Mouse (Mus musculus): ENCODE data around the gene Gucd1. TPM values are rescaled to one million over a fixed set of nuclear protein-coding genes. Genes with fewer than 3 reads are reported as not detected.
A peak's percentile ranks its signal among the peaks of the same experiment; 100 is the strongest.
"Not testable (repeated sequence)": the region's sequence is repeated elsewhere in the genome, so short reads cannot be mapped to it uniquely, and the experiment has no call there.

Gene Gucd1
- total and polyA plus RNA-seq, 2 experiments = 115 to 166 TPM

DNA sequence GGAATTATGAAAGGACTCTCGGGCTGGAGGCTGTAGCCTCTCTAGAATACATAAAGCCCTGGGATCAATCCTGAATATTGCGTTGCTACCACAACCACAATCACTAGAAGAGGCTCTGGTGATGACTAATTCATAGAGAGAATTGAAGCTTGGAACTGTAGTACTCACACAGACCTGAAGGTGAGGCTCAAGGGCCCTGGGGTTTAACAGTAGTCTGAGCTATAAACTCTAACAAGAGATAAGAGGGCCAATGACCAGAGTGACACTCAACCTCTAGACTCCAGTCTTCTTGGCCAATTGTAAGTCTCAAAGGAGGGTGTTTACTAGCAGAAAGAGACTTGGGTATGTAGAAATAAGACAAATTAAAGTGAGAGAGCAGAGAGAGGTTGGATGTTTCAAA is 127.6 kb downstream of the Gucd1 start:
- Histone ChIP-seq H3K4me3 (ENCODE audit: insufficient read depth, low read depth, low read length) (no peak overlapping the region), H3K27me3 (ENCODE audit: control insufficient read depth, insufficient read depth, low read length) (no peaks in the 10 kb centered on the region), H3K79me2 (ENCODE audit: control insufficient read depth, insufficient read depth, low read length) (no peaks in the 10 kb centered on the region), H3K36me3 (ENCODE audit: control insufficient read depth, insufficient read depth, low read length) (no peaks in the 10 kb centered on the region), H3K4me1 (ENCODE audit: control insufficient read depth, insufficient read depth, low read length) (no peaks in the 10 kb centered on the region), H3K9ac (ENCODE audit: low read depth, low read length) (no peak overlapping the region), H3K27ac (replicated peaks; ENCODE audit: insufficient read depth, low read depth, low read length) (no peak overlapping the region)
- no peak for TF ChIP-seq POLR2A (IDR thresholded peaks at IDR 0.05; ENCODE audit: extremely low read depth, insufficient read depth, low read length)
- peak; percentile 62 for TF ChIP-seq CTCF (IDR thresholded peaks at IDR 0.05; ENCODE audit: low read depth, low read length)
- DNase-seq (ENCODE audit: extremely low read depth, low read depth, low spot score) = peak; percentile 82
- 81% methylated on average over 2 of the region's 2 CpGs for WGBS

DNA sequence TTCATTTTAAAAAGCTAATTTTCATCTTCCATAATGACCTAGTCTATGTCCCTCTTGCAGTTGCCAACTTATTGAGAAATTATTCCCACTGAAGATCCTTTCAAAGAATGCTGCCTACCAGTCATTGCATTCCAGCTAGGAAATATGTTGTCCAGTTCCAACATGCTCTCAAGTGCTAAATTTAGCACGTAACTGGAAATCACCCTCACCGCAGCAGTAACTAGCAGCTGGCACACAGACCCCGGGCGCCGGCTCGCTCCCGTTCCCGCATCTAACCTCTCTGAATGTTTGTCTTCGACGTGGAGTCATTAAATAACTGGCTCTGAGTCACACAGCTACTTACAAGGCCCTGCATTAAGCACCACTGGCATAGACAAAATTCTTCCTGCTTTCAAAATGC is 139.1 kb downstream of the Gucd1 start:
- no peak overlapping the region for H3K27ac ChIP-seq (replicated peaks; ENCODE audit: insufficient read depth, low read depth, low read length)
- 87% methylated on average over 10 of the region's 10 CpGs for WGBS
- H3K36me3 ChIP-seq (ENCODE audit: control insufficient read depth, insufficient read depth, low read length) = no peaks in the 10 kb centered on the region
- no peak overlapping the region for H3K4me3 ChIP-seq (ENCODE audit: insufficient read depth, low read depth, low read length)
- TF ChIP-seq CTCF (IDR thresholded peaks at IDR 0.05; ENCODE audit: low read depth, low read length) (no peak), POLR2A (IDR thresholded peaks at IDR 0.05; ENCODE audit: extremely low read depth, insufficient read depth, low read length) (no peak)
- H3K79me2 ChIP-seq (ENCODE audit: control insufficient read depth, insufficient read depth, low read length) = no peaks in the 10 kb centered on the region
- DNase-seq (ENCODE audit: extremely low read depth, low read depth, low spot score) = no peak
- H3K4me1 ChIP-seq (ENCODE audit: control insufficient read depth, insufficient read depth, low read length) = no peaks in the 10 kb centered on the region
- no peaks in the 10 kb centered on the region for H3K27me3 ChIP-seq (ENCODE audit: control insufficient read depth, insufficient read depth, low read length)
- H3K9ac ChIP-seq (ENCODE audit: low read depth, low read length) = no peak overlapping the region

DNA sequence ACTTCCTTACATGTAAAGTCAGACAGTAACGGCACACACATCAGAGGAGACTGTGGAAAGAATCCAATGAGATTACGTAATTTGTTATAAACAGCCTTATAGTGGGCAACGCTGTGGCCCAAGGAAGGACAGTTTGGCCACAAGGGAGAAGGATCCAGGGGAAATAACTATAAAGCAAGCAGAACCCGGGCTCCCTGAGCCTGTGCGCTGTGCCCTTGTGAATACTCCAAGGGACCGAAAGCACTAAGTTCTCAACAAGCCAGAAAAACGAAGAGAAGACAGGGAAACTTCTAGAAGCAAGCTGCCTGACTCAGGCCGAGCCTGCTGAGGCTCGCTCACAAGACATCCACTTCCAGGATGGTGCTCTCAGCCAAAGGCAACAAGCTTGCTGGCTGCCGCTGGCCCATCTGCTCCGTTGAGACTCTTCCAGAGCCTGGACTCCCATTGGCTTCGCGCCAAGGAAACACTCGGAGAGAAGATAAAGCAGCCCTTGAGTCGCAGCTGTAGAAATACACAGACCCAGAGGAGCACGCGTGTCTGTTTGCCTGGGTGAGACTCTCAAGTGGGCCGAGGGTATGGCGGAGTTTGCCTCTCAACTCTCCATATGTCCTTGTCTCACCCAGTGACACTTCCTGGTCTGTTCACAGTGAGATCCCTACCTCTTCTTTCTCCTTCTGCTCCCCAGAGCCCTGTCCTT is 144.0 kb downstream of the Gucd1 start:
- H3K4me3 ChIP-seq (ENCODE audit: insufficient read depth, low read depth, low read length); H3K9ac ChIP-seq (ENCODE audit: low read depth, low read length); H3K4me1 ChIP-seq (ENCODE audit: control insufficient read depth, insufficient read depth, low read length); DNase-seq (ENCODE audit: extremely low read depth, low read depth, low spot score); H3K27me3 ChIP-seq (ENCODE audit: control insufficient read depth, insufficient read depth, low read length); H3K79me2 ChIP-seq (ENCODE audit: control insufficient read depth, insufficient read depth, low read length); H3K36me3 ChIP-seq (ENCODE audit: control insufficient read depth, insufficient read depth, low read length): not testable (repeated sequence)
- WGBS = 61% methylated on average over 15 of the region's 19 CpGs
- H3K27ac ChIP-seq (replicated peaks; ENCODE audit: insufficient read depth, low read depth, low read length) = 0 out of 2 replicates have a peak overlapping the region, but pooled peaks have one; percentile 39

GRCm38 (mm10) chr10:75365231-75365633 is 152.5 kb downstream of the Gucd1 start:
- DNase-seq (ENCODE audit: extremely low read depth, low read depth, low spot score) = peak; percentile 37
- 52% methylated on average over 6 of the region's 6 CpGs for WGBS
- H3K36me3 ChIP-seq (ENCODE audit: control insufficient read depth, insufficient read depth, low read length) = no peaks in the 10 kb centered on the region
- no peaks in the 10 kb centered on the region for H3K27me3 ChIP-seq (ENCODE audit: control insufficient read depth, insufficient read depth, low read length)
- no peaks in the 10 kb centered on the region for H3K79me2 ChIP-seq (ENCODE audit: control insufficient read depth, insufficient read depth, low read length)
- H3K27ac ChIP-seq (replicated peaks; ENCODE audit: insufficient read depth, low read depth, low read length) = no peak overlapping the region
- no peak overlapping the region for H3K9ac ChIP-seq (ENCODE audit: low read depth, low read length)
- peak overlapping the region; percentile 36; the same call in 1 of the 2 replicates for H3K4me3 ChIP-seq (ENCODE audit: insufficient read depth, low read depth, low read length)
- H3K4me1 ChIP-seq (ENCODE audit: control insufficient read depth, insufficient read depth, low read length) = peaks cover 2% of the 10 kb centered on the region; the same call in 1 of the 2 replicates
- TF ChIP-seq POLR2A (IDR thresholded peaks at IDR 0.05; ENCODE audit: extremely low read depth, insufficient read depth, low read length) (no peak), CTCF (IDR thresholded peaks at IDR 0.05; ENCODE audit: low read depth, low read length) (no peak)

- Histone ChIP-seq H3K4me3 (ENCODE audit: insufficient read depth, low read depth, low read length) (no peak overlapping the region), H3K27me3 (ENCODE audit: control insufficient read depth, insufficient read depth, low read length) (no peaks in the 10 kb centered on the region), H3K4me1 (ENCODE audit: control insufficient read depth, insufficient read depth, low read length) (peaks cover 2% of the 10 kb centered on the region; the same call in 1 of the 2 replicates), H3K36me3 (ENCODE audit: control insufficient read depth, insufficient read depth, low read length) (no peaks in the 10 kb centered on the region), H3K27ac (replicated peaks; ENCODE audit: insufficient read depth, low read depth, low read length) (0 out of 2 replicates have a peak overlapping the region, but pooled peaks have one; percentile 17), H3K9ac (ENCODE audit: low read depth, low read length) (no peak overlapping the region), H3K79me2 (ENCODE audit: control insufficient read depth, insufficient read depth, low read length) (no peaks in the 10 kb centered on the region)
- no peak for DNase-seq (ENCODE audit: extremely low read depth, low read depth, low spot score)
- TF ChIP-seq CTCF (IDR thresholded peaks at IDR 0.05; ENCODE audit: low read depth, low read length) (no peak), POLR2A (IDR thresholded peaks at IDR 0.05; ENCODE audit: extremely low read depth, insufficient read depth, low read length) (no peak)
- 75% methylated on average over 9 of the region's 9 CpGs for WGBS
These were observed 153.0 kb downstream of the Gucd1 start for GRCm38 (mm10) chr10:75364796-75365195.

- H3K27ac ChIP-seq (replicated peaks; ENCODE audit: insufficient read depth, low read depth, low read length); H3K27me3 ChIP-seq (ENCODE audit: control insufficient read depth, insufficient read depth, low read length); H3K4me3 ChIP-seq (ENCODE audit: insufficient read depth, low read depth, low read length); H3K4me1 ChIP-seq (ENCODE audit: control insufficient read depth, insufficient read depth, low read length); H3K9ac ChIP-seq (ENCODE audit: low read depth, low read length); H3K79me2 ChIP-seq (ENCODE audit: control insufficient read depth, insufficient read depth, low read length); H3K36me3 ChIP-seq (ENCODE audit: control insufficient read depth, insufficient read depth, low read length): not testable (repeated sequence)
- DNase-seq (ENCODE audit: extremely low read depth, low read depth, low spot score) = peak; percentile 35
- 68% methylated on average over 1 of the region's 1 CpGs for WGBS
These were observed 153.5 kb downstream of the Gucd1 start for GRCm38 (mm10) chr10:75364214-75364690.

Data from liver, adult 2 months (tissue).